Mouse (Mus musculus) cortical plate, adult 2 months (tissue): ENCODE results near the gene Syna.

Experiments
- CTCF ChIP-seq: fragments of 200-500 bp; IDR thresholded peaks from 2 replicates; pipeline ENCODE4 v1.5.1; 2011; ENCODE audit warnings: mild to moderate bottlenecking, control low read depth, low read length; ENCODE audit not compliant: insufficient read depth; ENCODE audit errors: extremely low read depth
- POLR2A ChIP-seq: fragments of 200-500 bp; IDR thresholded peaks from 2 replicates; pipeline ENCODE4 v1.6.1; 2011; ENCODE audit warnings: mild to moderate bottlenecking, low read length, control low read depth; ENCODE audit not compliant: insufficient read depth; ENCODE audit errors: extremely low read depth

DNA sequence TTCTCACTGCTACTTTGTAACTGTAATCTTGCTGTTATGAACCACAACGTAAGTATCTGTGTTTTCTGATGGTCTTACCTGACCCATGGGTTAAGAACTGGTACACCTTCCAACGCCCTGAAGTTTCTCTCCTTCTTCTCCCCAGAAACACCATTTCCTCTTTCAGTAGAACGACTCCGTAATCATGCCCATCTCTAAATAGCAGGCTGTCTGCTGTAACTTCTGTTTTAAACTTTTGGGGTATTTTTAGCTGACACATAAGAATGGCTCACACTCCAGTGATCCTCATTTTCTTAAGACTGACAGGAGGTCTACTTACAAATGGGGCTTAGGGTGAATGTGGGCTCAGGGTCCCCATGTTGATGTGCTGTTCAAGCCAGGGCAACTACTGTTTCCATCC is 39.9 kb downstream of the Syna start:
- no peak for TF ChIP-seq CTCF
- TF ChIP-seq POLR2A, result no peak
